Mouse (Mus musculus) cerebellum, postnatal 25 days (tissue): ENCODE measurements around the gene Mob3c.

ENCODE experiments used
- DNase-seq, 2 experiments: peaks; one replicate each; pipeline ENCODE4 v3.0.0; 2021; ENCODE audit warnings: mixed read lengths in 2 of 2

Gene Mob3c

GRCm38 (mm10) chr4:115884022-115884421 lies 56.1 kb downstream of the Mob3c start, which contains the start of gene Kncn:
Gene Kncn, plus strand, starts transcription at chr4:115884400.
- no peak for DNase-seq
